Mouse (Mus musculus) spleen, adult 2 months (tissue): ENCODE data around the gene Mrpl52. TPM values are rescaled to one million over a fixed set of nuclear protein-coding genes. Genes with fewer than 3 reads are reported as not detected.
A peak's percentile ranks its signal among the peaks of the same experiment; 100 is the strongest.

Experiments used
- DNase-seq, 2 experiments: peaks; one replicate each; pipeline versions ENCODE4 v3.0.0 to v3.0.0-alpha.2; 2012 to 2021; ENCODE audit warnings: low spot score in 2 of 2, low read depth in 1 of 2
- H3K27ac ChIP-seq: fragments of 200-500 bp; 2 replicates; pipeline ENCODE4 v1.5.1; 2012; ENCODE audit warnings: low read length, inconsistent platforms; ENCODE audit not compliant: insufficient read depth
- H3K27me3 ChIP-seq: fragments of 200-500 bp; 2 replicates; pipeline ENCODE4 v1.6.1; 2012; ENCODE audit warnings: mild to moderate bottlenecking, moderate library complexity, low read length, inconsistent platforms; ENCODE audit not compliant: control insufficient read depth, insufficient read depth
- H3K36me3 ChIP-seq: fragments of 200-500 bp; 2 replicates; pipeline ENCODE4 v1.6.1; 2012; ENCODE audit warnings: mild to moderate bottlenecking, low read length, inconsistent platforms; ENCODE audit not compliant: control insufficient read depth, insufficient read depth
- H3K4me1 ChIP-seq: fragments of 200-500 bp; 2 replicates; pipeline ENCODE4 v1.6.1; 2011; ENCODE audit warnings: inconsistent platforms; ENCODE audit not compliant: control insufficient read depth, insufficient read depth, insufficient read length
- H3K4me3 ChIP-seq: fragments of 200-500 bp; 2 replicates; pipeline ENCODE4 v1.5.1; 2011; ENCODE audit warnings: mild to moderate bottlenecking, inconsistent platforms; ENCODE audit not compliant: insufficient read depth, insufficient read length; ENCODE audit errors: extremely low read depth
- CTCF ChIP-seq: fragments of 200-500 bp; IDR thresholded peaks from 2 replicates; pipeline ENCODE4 v1.5.1; 2011; ENCODE audit warnings: mild to moderate bottlenecking, inconsistent platforms; ENCODE audit not compliant: insufficient read depth, insufficient read length, insufficient replicate concordance; ENCODE audit errors: extremely low read depth
- POLR2A ChIP-seq: fragments of 200-500 bp; IDR thresholded peaks from 2 replicates; pipeline ENCODE4 v1.6.1; 2011; ENCODE audit warnings: low read depth, low read length, inconsistent platforms
- WGBS: fragments of 180-500 bp; shearing (Covaris S2); methylation state at CpG from one replicate; pipeline ENCODE4 v1.1.7; 2018; 5-methylcytosine and 5-hydroxymethylcytosine counted together
- polyA plus RNA-seq: library from polyadenylated mRNA; depleted of rRNA; stranded (reverse); fragments of >200 nt; gene quantifications from 2 replicates; pipeline ENCODE4 v1.2.3, GENCODE M21; 2012; rRNA removed

The Mrpl52 gene
- polyA plus RNA-seq, result 221 and 393 TPM in 2 replicates

GRCm38 (mm10) chr14:54426689-54427398 lies at the start of gene Mrpl52:
Gene Mrpl52 (plus strand): TSS chr14:54426909.
- H3K4me1 ChIP-seq, result peaks cover 4% of the 10 kb centered on the region
- peak within 1 kb of the TSS; percentile 79 for H3K27ac ChIP-seq
- peaks cover 3% of the 10 kb centered on the region; the same call in 1 of the 2 replicates for H3K27me3 ChIP-seq
- DNase-seq, result peak; percentile 50 to 79
- TF ChIP-seq POLR2A, result peak; percentile 41; the same call in 1 of the 2 replicates
- no peak for TF ChIP-seq CTCF
- WGBS, result 2% methylated on average over 48 of the region's 48 CpGs
- peak within 1 kb of the TSS; percentile 61 for H3K4me3 ChIP-seq
- H3K36me3 ChIP-seq, result no peaks in the 10 kb centered on the region

- H3K27ac ChIP-seq, result no peak overlapping the region
- DNase-seq, result no peak
- no peaks in the 10 kb centered on the region for H3K27me3 ChIP-seq
- H3K36me3 ChIP-seq, result no peaks in the 10 kb centered on the region
- H3K4me1 ChIP-seq, result no peaks in the 10 kb centered on the region
- no peak overlapping the region for H3K4me3 ChIP-seq
- TF ChIP-seq POLR2A, result no peak
- no peak for TF ChIP-seq CTCF
- WGBS, result 86% methylated on average over 6 of the region's 6 CpGs
Measured at GRCm38 (mm10) chr14:54377166-54377565, 49.5 kb upstream of the Mrpl52 start.

- TF ChIP-seq POLR2A, result no peak
- TF ChIP-seq CTCF, result no peak
- Histone ChIP-seq H3K27me3 (no peaks in the 10 kb centered on the region), H3K36me3 (no peaks in the 10 kb centered on the region), H3K4me3 (no peak overlapping the region), H3K27ac (no peak overlapping the region), H3K4me1 (no peaks in the 10 kb centered on the region)
- DNase-seq, result no peak
- WGBS, result 82% methylated on average over 13 of the region's 13 CpGs
Measured at GRCm38 (mm10) chr14:54379571-54379970, 47.1 kb upstream of the Mrpl52 start.

GRCm38 (mm10) chr14:54380616-54381015 lies 46.1 kb upstream of the Mrpl52 start:
- H3K27ac ChIP-seq, result no peak overlapping the region
- no peak for DNase-seq

DNA sequence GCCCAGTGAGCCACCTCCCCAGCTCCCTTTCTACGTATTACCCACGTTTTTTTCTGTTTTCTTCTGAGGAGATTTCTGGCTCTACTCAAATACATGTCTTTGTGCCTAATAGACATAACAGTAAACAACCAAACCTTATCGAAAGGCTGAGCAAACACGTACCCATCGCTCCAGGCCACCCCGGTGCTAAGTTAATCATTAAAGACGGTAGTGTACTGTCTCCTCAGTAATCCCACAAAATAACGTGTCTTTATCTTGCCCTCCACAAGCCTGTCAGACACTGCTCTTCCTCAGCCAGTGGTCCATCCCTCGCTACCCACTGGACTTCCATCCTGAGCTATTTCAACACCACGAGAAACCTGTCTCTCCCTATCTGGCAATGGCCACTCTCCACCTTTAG lies 44.9 kb upstream of the Mrpl52 start:
- Histone ChIP-seq H3K27ac (no peak overlapping the region), H3K36me3 (no peaks in the 10 kb centered on the region), H3K4me3 (no peak overlapping the region), H3K27me3 (no peaks in the 10 kb centered on the region), H3K4me1 (no peaks in the 10 kb centered on the region)
- TF ChIP-seq POLR2A (no peak), CTCF (no peak)
- DNase-seq, result no peak
- 90% methylated on average over 10 of the region's 10 CpGs for WGBS

More at GRCm38 (mm10) chr14:54380616-54381015, 46.1 kb upstream of the Mrpl52 start:
- 88% methylated on average over 4 of the region's 4 CpGs for WGBS
- Histone ChIP-seq H3K4me1 (no peaks in the 10 kb centered on the region), H3K36me3 (no peaks in the 10 kb centered on the region), H3K27me3 (no peaks in the 10 kb centered on the region), H3K4me3 (no peak overlapping the region)
- no peak for TF ChIP-seq POLR2A
- TF ChIP-seq CTCF, result no peak

DNA sequence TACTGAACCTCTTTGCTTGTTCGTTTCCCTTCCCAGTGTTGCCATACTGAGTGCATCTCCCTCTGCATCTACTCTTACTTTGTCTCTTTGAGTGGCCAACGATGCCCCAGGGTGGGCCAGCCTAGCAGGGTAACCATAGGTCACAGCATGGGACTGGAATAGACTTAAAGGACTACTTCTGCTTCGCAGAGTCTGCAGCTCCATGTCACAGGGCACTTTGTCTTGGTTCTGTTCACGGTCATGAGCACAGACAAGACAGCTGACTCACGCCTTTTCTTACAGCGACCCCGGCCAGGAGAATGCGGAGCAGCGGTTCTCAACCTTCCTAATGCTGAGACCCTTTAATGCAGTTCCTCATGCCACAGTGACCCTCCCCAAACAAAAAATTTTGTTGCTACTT lies 44.1 kb upstream of the Mrpl52 start:
- WGBS, result 72% methylated on average over 9 of the region's 9 CpGs
- no peak overlapping the region for H3K4me3 ChIP-seq
- H3K36me3 ChIP-seq, result no peaks in the 10 kb centered on the region
- TF ChIP-seq POLR2A (no peak), CTCF (no peak)
- no peaks in the 10 kb centered on the region for H3K4me1 ChIP-seq
- no peaks in the 10 kb centered on the region for H3K27me3 ChIP-seq
- DNase-seq, result no peak
- no peak overlapping the region for H3K27ac ChIP-seq

- no peak for TF ChIP-seq POLR2A
- no peak for TF ChIP-seq CTCF
- Histone ChIP-seq H3K4me1 (no peaks in the 10 kb centered on the region), H3K27me3 (no peaks in the 10 kb centered on the region), H3K36me3 (no peaks in the 10 kb centered on the region), H3K27ac (0 out of 2 replicates have a peak overlapping the region, but pooled peaks have one; percentile 14), H3K4me3 (no peak overlapping the region)
- 51% methylated on average over 4 of the region's 4 CpGs for WGBS
- DNase-seq, result peak in 1 of 2 experiments; percentile 6
Measured at GRCm38 (mm10) chr14:54383355-54383771, 43.3 kb upstream of the Mrpl52 start.
